Mouse (Mus musculus) left cerebral cortex, adult 2 months (tissue): ENCODE measurements at regions not wholly inside any gene's neighbourhood (a gene's known extent, or its start where the extent isn't known, plus 50 kb on each side); places are given as distances from the start of the nearest gene placed in this dataset.
A peak's percentile ranks its signal among the peaks of the same experiment; 100 is the strongest.
"Not testable (repeated sequence)": the region's sequence is repeated elsewhere in the genome, so short reads cannot be mapped to it uniquely, and the experiment has no call there.

Source experiments
- DNase-seq, 2 experiments: peaks; one replicate each; pipeline ENCODE4 v3.0.0; 2021 to 2022; ENCODE audit warnings: low spot score in 2 of 2, mixed read lengths in 1 of 2; ENCODE audit errors: extremely low spot score in 1 of 2
- H3K27ac ChIP-seq: fragments of 200-600 bp; 2 replicates; pipeline ENCODE4 v1.8.1; 2022
- H3K4me3 ChIP-seq: fragments of 200-600 bp; 2 replicates; pipeline ENCODE4 v1.8.1; 2022
- CTCF ChIP-seq: fragments of 200-600 bp; IDR thresholded peaks from 2 replicates; pipeline ENCODE4 v1.8.1; 2022; ENCODE audit warnings: antibody characterized with exemption, mild to moderate bottlenecking, moderate library complexity
- intact Hi-C: fragments of 180-260 bp; cut with DNase I; formaldehyde crosslinking; loops from one replicate; pipeline ENCODE4 v1.15.1; 2025

GRCm38 (mm10) chr7:73025640-73026039 lies 349.7 kb upstream of the Rgma start:
- no peak overlapping the region for H3K27ac ChIP-seq
- no peak for DNase-seq
- intact Hi-C loops: loop anchor here (2.0 to 5.0 kb wide), 2 partner anchors 351 to 397 kb away; no protein-coding TSS in a partner anchor
- peak; percentile 55 for TF ChIP-seq CTCF
- no peak overlapping the region for H3K4me3 ChIP-seq

- intact Hi-C loops: loop anchor here (5.0 kb wide), 1 partner anchor 393 kb away; no protein-coding TSS in a partner anchor
- TF ChIP-seq CTCF: no peak
- H3K27ac ChIP-seq: no peak overlapping the region
- no peak for DNase-seq
- H3K4me3 ChIP-seq: no peak overlapping the region
These were observed 346.4 kb upstream of the Rgma start for GRCm38 (mm10) chr7:73028952-73029351.

GRCm38 (mm10) chr7:73031407-73031806 lies 343.9 kb upstream of the Rgma start:
- intact Hi-C loops: no loop called here
- TF ChIP-seq CTCF: no peak
- no peak for DNase-seq
- no peak overlapping the region for H3K27ac ChIP-seq
- H3K4me3 ChIP-seq: no peak overlapping the region

- intact Hi-C loops: no loop called here
- no peak for TF ChIP-seq CTCF
- Histone ChIP-seq H3K4me3 (no peak overlapping the region), H3K27ac (no peak overlapping the region)
- peak in 1 of 2 experiments; percentile 32 for DNase-seq
These were observed 342.9 kb upstream of the Rgma start for GRCm38 (mm10) chr7:73032316-73032980.

- no peak; the same call in 1 of the 2 replicates for TF ChIP-seq CTCF
- H3K27ac ChIP-seq: no peak overlapping the region
- no peak overlapping the region for H3K4me3 ChIP-seq
- peak; percentile 45 to 50 for DNase-seq
- intact Hi-C loops: loop anchor here (5.0 kb wide), 2 partner anchors 290 to 360 kb away; no protein-coding TSS in a partner anchor
These were observed 338.3 kb upstream of the Rgma start for GRCm38 (mm10) chr7:73036801-73037555.

- Histone ChIP-seq H3K4me3 (no peak overlapping the region), H3K27ac (no peak overlapping the region)
- intact Hi-C loops: loop anchor here (5.0 kb wide), 2 partner anchors 290 to 360 kb away; no protein-coding TSS in a partner anchor
- no peak for DNase-seq
- TF ChIP-seq CTCF: no peak
These were observed 337.7 kb upstream of the Rgma start for GRCm38 (mm10) chr7:73037638-73038037.

- no peak for DNase-seq
- H3K27ac ChIP-seq: no peak overlapping the region
- H3K4me3 ChIP-seq: no peak overlapping the region
- no peak for TF ChIP-seq CTCF
- intact Hi-C loops: loop anchor here (5.0 kb wide), 2 partner anchors 287 to 357 kb away; no protein-coding TSS in a partner anchor
These were observed 335.4 kb upstream of the Rgma start for GRCm38 (mm10) chr7:73039921-73040320.

GRCm38 (mm10) chr7:73044316-73044715 lies 331.0 kb upstream of the Rgma start:
- Histone ChIP-seq H3K4me3 (no peak overlapping the region), H3K27ac (no peak overlapping the region)
- no peak for TF ChIP-seq CTCF
- intact Hi-C loops: no loop called here
- no peak for DNase-seq

- no peak overlapping the region for H3K4me3 ChIP-seq
- no peak for DNase-seq
- H3K27ac ChIP-seq: no peak overlapping the region
- intact Hi-C loops: no loop called here
- TF ChIP-seq CTCF: no peak
These were observed 319.4 kb upstream of the Rgma start for GRCm38 (mm10) chr7:73055891-73056290.

GRCm38 (mm10) chr7:73063556-73063955 lies 311.8 kb upstream of the Rgma start:
- intact Hi-C loops: no loop called here
- no peak for TF ChIP-seq CTCF

GRCm38 (mm10) chr7:73068534-73068933 lies 306.8 kb upstream of the Rgma start:
- no peak for TF ChIP-seq CTCF
- no peak for DNase-seq
- intact Hi-C loops: no loop called here
- no peak overlapping the region for H3K27ac ChIP-seq
- H3K4me3 ChIP-seq: no peak overlapping the region

More at GRCm38 (mm10) chr7:73063556-73063955, 311.8 kb upstream of the Rgma start:
- no peak overlapping the region for H3K27ac ChIP-seq
- no peak for DNase-seq
- no peak overlapping the region for H3K4me3 ChIP-seq

GRCm38 (mm10) chr7:73069352-73069751 lies 306.0 kb upstream of the Rgma start:
- intact Hi-C loops: no loop called here
- Histone ChIP-seq H3K27ac (no peak overlapping the region), H3K4me3 (no peak overlapping the region)
- TF ChIP-seq CTCF: no peak
- no peak for DNase-seq

- H3K4me3 ChIP-seq, DNase-seq, H3K27ac ChIP-seq, intact Hi-C loops: not testable (repeated sequence)
These were observed 299.9 kb upstream of the Rgma start for GRCm38 (mm10) chr7:73075391-73075790.
